Mouse (Mus musculus) R1 (cell line): Measurements from ENCODE around the gene Nyap1.

Source experiments
- DNase-seq: peaks from one replicate; pipeline ENCODE4 v3.0.0-alpha.2; 2018; ENCODE audit warnings: low read depth, low spot score

Nyap1 gene

DNA sequence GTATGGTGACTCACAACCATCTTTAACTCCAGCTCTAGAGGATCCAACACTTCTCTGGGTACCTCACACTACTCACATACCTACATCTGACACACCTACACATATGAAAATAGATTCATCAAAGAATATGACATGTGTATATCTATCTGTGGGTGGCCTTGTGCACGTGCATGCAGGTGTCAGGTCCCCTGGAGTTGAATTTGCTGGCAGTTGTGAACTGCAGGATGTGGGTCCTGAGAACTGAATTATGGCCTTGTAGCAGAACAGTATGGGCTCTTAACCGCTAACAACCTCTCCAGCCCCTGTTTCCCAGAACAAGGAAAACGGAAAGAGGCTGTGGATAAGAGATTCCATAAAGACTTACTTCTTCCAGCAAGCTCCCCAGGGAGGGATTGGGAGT, 42.3 kb downstream of the Nyap1 start:
- DNase-seq = no peak

DNA sequence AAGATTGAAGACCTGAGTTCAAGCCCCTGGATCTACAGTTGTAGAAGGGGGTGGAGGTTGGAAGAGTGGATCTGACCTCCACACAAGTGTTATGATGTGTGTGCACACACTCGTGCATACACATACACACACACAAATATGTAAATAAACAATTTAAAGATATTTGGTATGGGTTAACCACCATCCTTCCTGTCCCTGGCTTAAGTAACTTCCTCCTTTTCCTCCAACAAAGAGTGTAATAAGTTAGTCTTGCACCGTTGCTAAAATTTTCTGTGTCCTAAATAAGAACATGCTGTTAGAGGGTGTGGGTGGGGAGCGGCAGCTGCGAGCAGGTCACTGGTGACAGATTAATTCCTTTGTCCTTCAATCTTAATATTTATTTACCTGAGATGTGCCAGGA, 45.5 kb downstream of the Nyap1 start:
- DNase-seq = no peak

- DNase-seq = peak; percentile 19
These were observed 46.6 kb downstream of the Nyap1 start for GRCm38 (mm10) chr5:137694796-137695195.

- DNase-seq = no peak
These were observed 49.5 kb downstream of the Nyap1 start for GRCm38 (mm10) chr5:137691881-137692280.

- DNase-seq = no peak
These were observed 50.9 kb downstream of the Nyap1 start for GRCm38 (mm10) chr5:137690531-137690930.

GRCm38 (mm10) chr5:137689974-137690373, 51.4 kb downstream of the Nyap1 start:
- DNase-seq = no peak

- no peak for DNase-seq
These were observed 55.1 kb downstream of the Nyap1 start for GRCm38 (mm10) chr5:137686127-137686790.

GRCm38 (mm10) chr5:137685653-137686052, 55.8 kb downstream of the Nyap1 start:
- no peak for DNase-seq

DNA sequence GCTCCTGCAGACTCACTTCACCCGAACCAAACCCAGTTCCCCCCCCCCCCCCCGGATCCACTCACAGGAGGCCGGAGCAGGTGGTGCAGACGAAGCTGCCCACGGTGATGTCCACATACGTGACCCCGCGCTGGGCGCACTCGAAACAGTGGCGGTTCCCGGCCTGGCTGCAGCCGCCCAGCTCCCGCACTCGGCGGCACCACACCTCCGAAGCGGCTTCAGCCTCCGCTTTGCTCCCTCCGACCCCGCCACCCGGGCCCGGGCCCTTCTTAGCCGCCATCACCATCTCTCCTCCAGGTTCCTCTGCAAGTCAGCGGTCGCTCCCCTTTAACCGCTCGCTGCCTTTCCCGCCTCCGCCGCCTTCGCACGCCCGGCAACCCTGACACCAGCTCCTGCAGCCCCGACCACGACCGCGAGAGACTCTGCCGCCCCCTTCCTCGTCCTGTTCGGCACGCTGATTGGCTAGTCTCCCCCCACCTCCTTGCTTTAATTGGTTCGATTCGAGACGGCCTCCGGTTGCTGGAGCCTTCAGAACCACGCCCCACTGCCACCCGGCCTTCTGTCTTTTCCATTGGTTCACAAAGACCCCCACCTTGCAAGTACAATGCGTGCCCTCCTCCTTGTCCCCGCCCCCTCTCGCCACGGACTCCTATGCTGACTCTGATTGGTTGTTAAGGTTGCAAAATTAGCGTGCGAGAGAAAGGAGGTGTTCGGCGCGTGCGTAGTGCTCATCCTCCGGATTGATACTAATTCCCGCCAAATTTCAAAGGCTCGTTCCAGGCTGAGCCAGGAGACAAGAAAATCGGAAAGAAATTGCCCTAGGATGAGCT, 56.9 kb downstream of the Nyap1 start, which contains the start of gene Agfg2:
Agfg2 (minus strand) TSS at position 433 of the 830 bp plus-strand sequence.
- DNase-seq = peak; percentile 100

DNA sequence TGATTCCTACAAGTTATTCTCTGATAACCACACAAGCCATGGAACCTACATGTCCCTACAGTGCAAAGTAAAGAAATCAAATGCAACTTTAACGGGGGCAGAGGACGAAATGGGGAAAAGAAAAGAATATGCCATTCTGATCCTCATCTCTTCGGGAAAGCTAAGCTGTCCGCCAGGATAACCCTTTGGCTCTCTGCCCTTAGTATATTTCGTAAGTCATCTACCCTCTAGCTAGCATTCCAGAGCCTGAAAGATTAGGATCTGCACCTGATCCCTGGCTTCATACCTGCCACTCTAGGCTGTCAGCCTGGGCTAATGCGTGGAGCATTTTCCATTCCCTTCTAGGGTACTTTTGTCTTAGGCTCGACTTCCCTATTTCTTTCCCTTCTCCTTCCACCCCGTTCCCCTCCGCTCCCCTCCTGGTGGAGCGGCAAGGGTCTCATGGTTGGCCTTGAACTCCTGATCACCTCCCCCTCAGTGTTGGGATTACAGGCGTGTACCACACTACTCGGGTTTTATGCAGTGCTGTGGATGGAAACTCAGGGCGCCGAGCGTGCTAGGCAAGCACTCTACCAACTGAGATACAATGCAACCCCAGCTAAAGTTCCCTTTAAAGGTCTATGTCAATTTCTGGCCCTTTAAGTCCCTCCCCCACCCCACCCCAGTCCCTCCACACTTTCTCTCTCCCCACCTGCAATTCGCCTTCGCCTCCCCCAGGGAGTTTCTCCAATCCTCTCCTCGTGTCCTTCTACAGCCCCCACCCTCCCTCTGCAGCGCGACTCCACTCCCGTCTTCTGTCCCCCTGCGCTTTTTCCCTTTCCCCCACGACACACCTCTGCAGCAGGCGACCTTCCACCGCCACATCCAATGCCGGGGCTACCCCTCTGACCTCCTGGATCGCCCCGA, 57.8 kb downstream of the Nyap1 start:
- peak; percentile 60 for DNase-seq

- no peak for DNase-seq
These were observed 58.9 kb downstream of the Nyap1 start for GRCm38 (mm10) chr5:137682526-137682925.
